Comparison of ENCODE assay signal across 12 mouse cellular contexts in genomic region chr8:57801197-57801596, GRCm38 (mm10).
DNase-seq lines count a peak whose midpoint lies in the region; ATAC-seq and TF ChIP-seq lines count a peak whose summit lies in the region.
"Had no signal": no experiment of that assay in that cellular context is flagged by ENCODE, and none has a peak within 500 bp of the region (broad histone marks: within the 10 kb centered on the region; RNA-seq: fewer than 3 reads in every experiment).

No protein-coding gene starts in this region.

- H3K27me3 ChIP-seq in kidney, adult 2 months (replicated peaks; ENCODE audit: control insufficient read depth, insufficient read depth, low read length) = no peaks in the 10 kb centered on the region
- no peaks in the 10 kb centered on the region for H3K27me3 ChIP-seq in kidney, embryonic 16.5 days (ENCODE audit: insufficient read depth, low read length)
- H3K27me3 ChIP-seq in liver, postnatal 0 days (ENCODE audit: insufficient read depth, low read length) = no peaks in the 10 kb centered on the region
- H3K27me3 ChIP-seq: liver, embryonic 13.5 days had no signal

- no peak overlapping the region for H3K27ac ChIP-seq in kidney, adult 2 months (ENCODE audit: insufficient read depth, low read depth, low read length)
- no peak overlapping the region for H3K27ac ChIP-seq in kidney, embryonic 16.5 days (ENCODE audit: low read length)
- H3K27ac ChIP-seq in liver, postnatal 0 days (ENCODE audit: low read depth) = peak overlapping the region; percentile 30; the same call in 1 of the 2 replicates
- H3K27ac ChIP-seq: hindbrain, postnatal 0 days; layer of hippocampus, adult 2 months; liver, embryonic 13.5 days had no signal

- H3K9ac ChIP-seq in kidney, embryonic 16.5 days (replicated peaks; ENCODE audit: low read length) = no peak overlapping the region
- H3K9ac ChIP-seq in liver, postnatal 0 days (replicated peaks) = no peak overlapping the region
- H3K9ac ChIP-seq: liver, embryonic 13.5 days had no signal

- WGBS in kidney, adult 2 months = 57% methylated on average over 4 of the region's 4 CpGs
- WGBS in kidney, embryonic 16.5 days = 73% methylated on average over 4 of the region's 4 CpGs
- 20% methylated on average over 4 of the region's 4 CpGs for WGBS in liver, postnatal 0 days (ENCODE audit: insufficient replicate concordance)

- H3K4me1 ChIP-seq in kidney, adult 2 months (ENCODE audit: control insufficient read depth, insufficient read depth, low read length) = no peaks in the 10 kb centered on the region
- peaks cover 6% of the 10 kb centered on the region; the same call in 1 of the 2 replicates for H3K4me1 ChIP-seq in kidney, embryonic 16.5 days (ENCODE audit: insufficient read depth, low read length)
- H3K4me1 ChIP-seq in liver, postnatal 0 days (ENCODE audit: insufficient read depth) = peaks cover 4% of the 10 kb centered on the region

- TF ChIP-seq POLR2A in kidney, adult 2 months (IDR thresholded peaks at IDR 0.05; ENCODE audit: low read depth, low read length) = no peak

- no peaks in the 10 kb centered on the region for H3K36me3 ChIP-seq in kidney, adult 2 months (ENCODE audit: control insufficient read depth, insufficient read depth, low read length)
- no peaks in the 10 kb centered on the region for H3K36me3 ChIP-seq in kidney, embryonic 16.5 days (ENCODE audit: insufficient read depth, low read length)
- H3K36me3 ChIP-seq in liver, postnatal 0 days (replicated peaks; ENCODE audit: insufficient read depth, low read length) = no peaks in the 10 kb centered on the region
- H3K36me3 ChIP-seq: G1E; liver, embryonic 13.5 days had no signal

- peak; percentile 14 for DNase-seq in kidney, adult 2 months
- peak; percentile 17 for DNase-seq in c-Kit-positive CD71-negative TER-119-negative erythroid progenitor cells, embryonic 14.5 days (ENCODE audit: low read depth)
- DNase-seq in liver, postnatal 0 days = peak; percentile 23
- no peak for DNase-seq in frontal cortex, postnatal 25 days (ENCODE audit: low spot score in 2 of 2)
- DNase-seq in layer of hippocampus, adult 8-10 months (ENCODE audit: low spot score in 2 of 2) = no peak
- DNase-seq: gastrocnemius, postnatal 10 days; liver, embryonic 13.5 days had no signal

- TF ChIP-seq CTCF in kidney, adult 2 months (conservative IDR thresholded peaks at IDR 0.05; ENCODE audit: insufficient read depth, insufficient read length, low read depth, low read length) = no peak
- TF ChIP-seq CTCF in liver, postnatal 0 days (IDR thresholded peaks at IDR 0.05; ENCODE audit: low read depth) = no peak

- H3K9me3 ChIP-seq in kidney, embryonic 16.5 days (ENCODE audit: low read length) = no peaks in the 10 kb centered on the region
- H3K9me3 ChIP-seq in liver, postnatal 0 days (ENCODE audit: low read length) = no peaks in the 10 kb centered on the region
- H3K9me3 ChIP-seq: G1E; liver, embryonic 13.5 days had no signal

- ATAC-seq in kidney, embryonic 16.5 days (ENCODE audit: low FRiP score, low TSS enrichment) = no peak
- peak; percentile 61 for ATAC-seq in liver, postnatal 0 days
- ATAC-seq in neutrophil, adult 5-6 weeks (ENCODE audit: extremely low read depth, insufficient number of reproducible peaks, low FRiP score, poor library complexity, severe bottlenecking) = peak; percentile 86

- H3K4me2 ChIP-seq in kidney, embryonic 16.5 days (replicated peaks; ENCODE audit: low read depth, low read length) = no peak overlapping the region
- peak overlapping the region; percentile 2; the same call in 1 of the 2 replicates for H3K4me2 ChIP-seq in liver, postnatal 0 days (ENCODE audit: low read depth, low read length)
- H3K4me2 ChIP-seq: liver, embryonic 13.5 days had no signal

- no peak overlapping the region for H3K4me3 ChIP-seq in kidney, adult 2 months (ENCODE audit: insufficient read depth, low read depth, low read length)
- H3K4me3 ChIP-seq in kidney, embryonic 16.5 days (ENCODE audit: low read length) = no peak overlapping the region
- H3K4me3 ChIP-seq in liver, postnatal 0 days (ENCODE audit: low read depth, low read length) = no peak overlapping the region
- H3K4me3 ChIP-seq: layer of hippocampus, adult 2 months; liver, embryonic 13.5 days had no signal

- TF ChIP-seq EP300 in liver, postnatal 0 days (IDR thresholded peaks at IDR 0.05; ENCODE audit: low read depth) = 0 out of 2 replicates have a peak, but pooled peaks have one; percentile 37

Comparison
In these comparisons a context has a peak if more than half of its experiments do, and no peak if none do; other contexts are left out.
1. DNase-seq: peak in kidney, adult 2 months (single experiment), c-Kit-positive CD71-negative TER-119-negative erythroid progenitor cells, embryonic 14.5 days (single experiment) and liver, postnatal 0 days (single experiment); none in frontal cortex, postnatal 25 days (0 of 2) and layer of hippocampus, adult 8-10 months (0 of 2).